ENCODE assay signal across 9 mouse cellular contexts in the genomic region with DNA sequence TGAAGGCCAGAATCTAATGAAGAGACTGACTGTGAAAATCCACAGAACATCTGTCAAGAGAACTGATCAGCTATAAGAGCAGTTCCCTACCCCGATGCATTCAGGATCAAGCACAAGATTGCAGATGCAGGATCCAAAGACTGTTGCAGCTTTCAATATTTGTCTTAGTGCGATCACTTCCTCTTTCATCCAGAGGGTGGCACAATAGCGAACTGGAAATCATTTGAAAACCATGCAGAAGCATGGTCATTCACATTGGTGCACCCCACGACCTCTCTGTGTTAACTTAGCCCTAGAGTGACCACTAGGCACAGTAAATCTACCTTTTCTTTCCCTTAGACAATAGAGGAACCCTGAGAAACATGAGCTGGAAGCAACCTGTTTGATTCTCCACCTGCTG. TPM values are rescaled to one million over a fixed set of nuclear protein-coding genes. Genes with fewer than 3 reads are reported as not detected.
DNase-seq lines count a peak whose midpoint lies in the region; ATAC-seq and TF ChIP-seq lines count a peak whose summit lies in the region.
"Had no signal": no experiment of that assay in that cellular context is flagged by ENCODE, and none has a peak within 500 bp of the region (broad histone marks: within the 10 kb centered on the region; RNA-seq: fewer than 3 reads in every experiment).

No protein-coding gene starts in this region.

- 33% methylated on average over 4 of the region's 4 CpGs for WGBS in liver, adult 2 months
- WGBS in liver, embryonic 12.5 days (ENCODE audit: insufficient replicate concordance) = 29% methylated on average over 4 of the region's 4 CpGs

- TF ChIP-seq POLR2A in liver, adult 2 months (IDR thresholded peaks at IDR 0.05; ENCODE audit: extremely low read depth, insufficient read depth, low read length) = no peak

- no peaks in the 10 kb centered on the region for H3K36me3 ChIP-seq in liver, adult 2 months (ENCODE audit: control insufficient read depth, insufficient read depth, low read length)
- no peaks in the 10 kb centered on the region for H3K36me3 ChIP-seq in liver, embryonic 12.5 days
- H3K36me3 ChIP-seq: heart, embryonic 15.5 days had no signal

- H3K9me3 ChIP-seq in liver, embryonic 12.5 days (replicated peaks) = no peaks in the 10 kb centered on the region
- H3K9me3 ChIP-seq: heart, embryonic 15.5 days had no signal

- no peak for DNase-seq in gastrocnemius, adult 2 months
- no peak for DNase-seq in gastrocnemius, adult 8-10 months (ENCODE audit: low spot score in 2 of 2)
- DNase-seq in liver, adult 2 months (ENCODE audit: extremely low read depth, low read depth, low spot score) = peak; percentile 6
- DNase-seq in R1 (ENCODE audit: low read depth, low spot score) = peak; percentile 1
- DNase-seq in lung, postnatal 36 days = peak; percentile 15
- DNase-seq in thymus, postnatal 14 days = no peak
- no peak for DNase-seq in kidney, postnatal 4 days

- intact Hi-C loops in gastrocnemius, adult 2 months (cut with DNase I) = loop anchor here (2.0 kb wide), 1 partner anchor 202 kb away; no protein-coding TSS in a partner anchor

- H3K27ac ChIP-seq in gastrocnemius, adult 2 months = no peak overlapping the region
- H3K27ac ChIP-seq in liver, adult 2 months (replicated peaks; ENCODE audit: insufficient read depth, low read depth, low read length) = no peak overlapping the region
- no peak overlapping the region for H3K27ac ChIP-seq in liver, embryonic 12.5 days
- H3K27ac ChIP-seq: heart, embryonic 15.5 days had no signal

- H3K4me1 ChIP-seq in liver, adult 2 months (ENCODE audit: control insufficient read depth, insufficient read depth, low read length) = no peaks in the 10 kb centered on the region
- H3K4me1 ChIP-seq in liver, embryonic 12.5 days = no peaks in the 10 kb centered on the region
- H3K4me1 ChIP-seq: heart, embryonic 15.5 days had no signal

- no peaks in the 10 kb centered on the region for H3K27me3 ChIP-seq in liver, adult 2 months (ENCODE audit: control insufficient read depth, insufficient read depth, low read length)
- H3K27me3 ChIP-seq in liver, embryonic 12.5 days (replicated peaks) = no peaks in the 10 kb centered on the region
- H3K27me3 ChIP-seq: heart, embryonic 15.5 days had no signal

- H3K79me2 ChIP-seq in liver, adult 2 months (ENCODE audit: control insufficient read depth, insufficient read depth, low read length) = no peaks in the 10 kb centered on the region

- no peak overlapping the region for H3K9ac ChIP-seq in liver, adult 2 months (ENCODE audit: low read depth, low read length)
- H3K9ac ChIP-seq in liver, embryonic 12.5 days = no peak overlapping the region
- H3K9ac ChIP-seq: heart, embryonic 15.5 days had no signal

- no peak overlapping the region for H3K4me2 ChIP-seq in liver, embryonic 12.5 days
- H3K4me2 ChIP-seq: heart, embryonic 15.5 days had no signal

- peak; percentile 49 for TF ChIP-seq CTCF in gastrocnemius, adult 2 months (IDR thresholded peaks at IDR 0.05)
- no peak; the same call in 1 of the 2 replicates for TF ChIP-seq CTCF in liver, adult 2 months (IDR thresholded peaks at IDR 0.05; ENCODE audit: low read depth, low read length)

- no peak overlapping the region for H3K4me3 ChIP-seq in gastrocnemius, adult 2 months
- no peak overlapping the region for H3K4me3 ChIP-seq in liver, adult 2 months (ENCODE audit: insufficient read depth, low read depth, low read length)
- H3K4me3 ChIP-seq in liver, embryonic 12.5 days = no peak overlapping the region
- H3K4me3 ChIP-seq: heart, embryonic 15.5 days had no signal

- no peak for ATAC-seq in liver, embryonic 12.5 days

RNA-seq across cellular contexts. Expression of gene Pak3, which starts 55.8 kb away (rescaled TPM):
- under 1 TPM; 0.05 to 0.08 TPM for total RNA-seq in gastrocnemius, adult 2 months (2021)
- total RNA-seq in gastrocnemius, adult 8-10 months (2022) = under 1 TPM in 3 of 4 experiments, not detected in 1; 0.05 to 0.09 (median 0.07) TPM
- total RNA-seq in liver, adult 2 months (2014; rRNA removed) = under 0.01 and 0.34 TPM in 2 replicates
- not detected in 2 replicates for polyA plus RNA-seq in liver, adult 2 months (2012; rRNA removed)
- polyA plus RNA-seq in liver, embryonic 12.5 days (2016; fragmentation: Nextera tagmentation; extraction: Ambion mirVana) = 0.49 and 0.71 TPM in 2 replicates

Comparison
In these comparisons a context has a peak if more than half of its experiments do, and no peak if none do; other contexts are left out.
1. DNase-seq: peak in liver, adult 2 months (single experiment), R1 (single experiment) and lung, postnatal 36 days (single experiment); none in gastrocnemius, adult 2 months (single experiment), gastrocnemius, adult 8-10 months (0 of 2), thymus, postnatal 14 days (single experiment) and kidney, postnatal 4 days (0 of 2).